Mouse (Mus musculus) G1E (cell line): ENCODE measurements around the gene Rom1. TPM values are rescaled to one million over a fixed set of nuclear protein-coding genes. Genes with fewer than 3 reads are reported as not detected.

Source experiments
- ATAC-seq: 2 replicates; pipeline ENCODE4 v1.8.0; 2016; ENCODE audit warnings: mild to moderate bottlenecking; ENCODE audit not compliant: insufficient number of reproducible peaks, poor library complexity, low FRiP score, severe bottlenecking; ENCODE audit errors: extremely low read depth
- DNase-seq: peaks from one replicate; pipeline ENCODE4 v3.0.0; 2012; ENCODE audit warnings: low spot score
- H3K27me3 ChIP-seq: 2 replicates; pipeline ENCODE4 v1.6.1; 2012; ENCODE audit warnings: mild to moderate bottlenecking, low read length, inconsistent platforms; ENCODE audit not compliant: insufficient read depth
- H3K36me3 ChIP-seq: replicated peaks from 2 replicates; pipeline ENCODE3; 2012; ENCODE audit warnings: mild to moderate bottlenecking, inconsistent platforms
- H3K4me1 ChIP-seq: 2 replicates; pipeline ENCODE4 v1.6.1; 2012; ENCODE audit warnings: low read depth, low read length, inconsistent platforms, mixed read lengths; ENCODE audit not compliant: insufficient read depth
- H3K4me3 ChIP-seq: 2 replicates; pipeline ENCODE4 v1.5.1; 2012; ENCODE audit warnings: low read depth, mild to moderate bottlenecking, inconsistent platforms, low read length, moderate library complexity, mixed read lengths
- H3K9me3 ChIP-seq: replicated peaks from 2 replicates; pipeline ENCODE4 v1.6.1; 2012; ENCODE audit warnings: inconsistent platforms
- CTCF ChIP-seq: IDR thresholded peaks from 2 replicates; pipeline ENCODE4 v1.5.1; 2012; ENCODE audit warnings: low read depth, low read length, inconsistent platforms, mixed read lengths
- GATA1 ChIP-seq: IDR thresholded peaks from 2 replicates; pipeline ENCODE4 v1.6.1; 2012; ENCODE audit warnings: borderline replicate concordance, low read length, inconsistent platforms, mixed read lengths
- GATA2 ChIP-seq: IDR thresholded peaks from 2 replicates; pipeline ENCODE4 v1.6.1; 2012; ENCODE audit warnings: low read depth, low read length, inconsistent platforms, borderline replicate concordance
- POLR2AphosphoS5 ChIP-seq: IDR thresholded peaks from 2 replicates; pipeline ENCODE4 v1.6.1; 2012; ENCODE audit warnings: low read depth, low read length, inconsistent platforms; ENCODE audit not compliant: insufficient replicate concordance
- TAL1 ChIP-seq: conservative IDR thresholded peaks from 2 replicates; pipeline ENCODE4 v1.6.1; 2012; ENCODE audit warnings: low read depth, low read length, inconsistent platforms, mixed read lengths
- polyA plus RNA-seq: library from polyadenylated mRNA; stranded (reverse); fragments of >175 nt; gene quantifications from 2 replicates; pipeline ENCODE4 v1.2.3, GENCODE M21; 2012
- total RNA-seq, 2 experiments: library from RNA; stranded (forward) in 1 of 2; stranded (reverse) in 1 of 2; fragments of 200-1000 nt in 1 of 2; fragments of >200 nt in 1 of 2; fragmentation: Nextera tagmentation in 1 of 2; gene quantifications; 2 replicates each; pipeline ENCODE4 v1.2.3; 2014 to 2017

Gene Rom1
- total and polyA plus RNA-seq, 3 experiments: 5.4 to 14.2 TPM; not detected in 1

DNA sequence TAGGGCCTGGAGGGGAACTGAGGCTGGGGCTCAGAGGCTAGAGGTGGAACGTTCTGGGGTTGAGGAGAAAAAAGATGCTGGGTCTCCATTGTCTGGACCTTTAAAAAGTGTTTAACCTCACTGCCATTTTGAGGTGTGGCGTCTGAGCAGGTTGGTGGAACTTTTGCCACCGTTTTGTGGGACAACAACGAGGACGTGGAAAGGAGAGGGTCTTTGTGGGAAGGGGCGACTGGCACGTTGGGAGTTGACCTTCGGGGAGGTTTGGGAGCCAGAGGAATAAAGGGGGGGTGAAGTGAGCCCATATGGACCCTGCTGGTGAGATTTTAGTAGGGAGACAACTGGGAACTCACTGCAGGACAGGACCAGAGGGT, 38.2 kb upstream of the Rom1 start:
- no peak for TF ChIP-seq TAL1
- TF ChIP-seq GATA1: no peak
- TF ChIP-seq GATA2: no peak
- no peak for TF ChIP-seq CTCF
- TF ChIP-seq POLR2AphosphoS5: no peak
- Histone ChIP-seq H3K4me1 (peaks cover 68% of the 10 kb centered on the region), H3K9me3 (no peaks in the 10 kb centered on the region), H3K27me3 (no peaks in the 10 kb centered on the region), H3K4me3 (peak overlapping the region; percentile 82), H3K36me3 (peaks cover 91% of the 10 kb centered on the region)
- DNase-seq (no peak), ATAC-seq (no peak)

GRCm38 (mm10) chr19:8966590-8967372, 37.6 kb upstream of the Rom1 start, which contains the start of gene Eef1g:
TSS of gene Eef1g (plus strand) at chr19:8967041.
- Histone ChIP-seq H3K4me1 (peaks cover 68% of the 10 kb centered on the region), H3K4me3 (peak within 1 kb of the TSS; percentile 82), H3K27me3 (no peaks in the 10 kb centered on the region), H3K36me3 (peaks cover 91% of the 10 kb centered on the region), H3K9me3 (no peaks in the 10 kb centered on the region)
- peak; percentile 90 for DNase-seq
- peak; percentile 95 for ATAC-seq
- TF ChIP-seq GATA1 (no peak), TAL1 (no peak), CTCF (no peak), GATA2 (no peak), POLR2AphosphoS5 (no peak)

DNA sequence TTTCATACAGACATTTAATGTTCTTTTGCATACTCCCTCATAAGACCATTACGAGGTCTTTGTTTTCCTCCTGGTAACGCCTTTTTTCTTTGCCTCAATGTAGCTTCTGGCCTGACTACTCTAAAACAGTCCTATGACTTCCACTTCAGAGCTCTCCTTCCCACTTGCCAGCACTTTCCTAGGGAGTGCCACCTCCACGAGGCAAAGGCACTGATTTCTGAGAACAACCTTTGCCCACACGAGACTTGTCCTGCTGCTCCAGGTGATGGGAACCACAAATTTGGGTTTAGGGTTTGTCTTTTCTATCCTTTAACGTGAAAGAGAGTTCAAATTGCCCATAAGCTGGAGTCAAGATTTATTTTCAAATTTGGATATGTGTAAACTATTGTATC, 37.0 kb upstream of the Rom1 start:
- no peaks in the 10 kb centered on the region for H3K9me3 ChIP-seq
- H3K4me3 ChIP-seq: peak overlapping the region; percentile 82
- H3K27me3 ChIP-seq: no peaks in the 10 kb centered on the region
- no peak for ATAC-seq
- H3K36me3 ChIP-seq: peaks cover 91% of the 10 kb centered on the region
- DNase-seq: no peak
- peaks cover 64% of the 10 kb centered on the region for H3K4me1 ChIP-seq
- TF ChIP-seq TAL1: no peak
- no peak for TF ChIP-seq GATA2
- TF ChIP-seq CTCF: no peak
- TF ChIP-seq GATA1: no peak
- no peak for TF ChIP-seq POLR2AphosphoS5

DNA sequence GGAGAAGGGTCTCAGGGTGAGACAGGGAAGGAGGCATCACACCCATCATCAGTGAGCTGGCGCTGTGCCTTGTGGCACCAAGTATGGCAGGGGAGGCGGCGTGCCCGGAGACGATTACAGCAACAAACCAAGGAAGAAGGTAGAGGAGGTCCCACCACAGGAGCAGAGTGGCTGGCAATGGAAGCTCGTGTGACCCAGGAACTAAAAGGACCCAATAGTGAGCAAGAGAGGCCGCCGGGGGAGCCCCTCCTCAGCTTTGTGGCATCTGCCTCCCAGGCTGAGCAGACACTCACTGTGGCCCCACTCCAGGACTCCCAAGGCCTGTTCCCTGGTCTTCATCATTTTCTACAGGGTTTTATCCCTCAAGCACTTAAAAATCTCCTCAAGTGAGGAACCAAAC, 36.6 kb upstream of the Rom1 start:
- Histone ChIP-seq H3K4me1 (peaks cover 59% of the 10 kb centered on the region), H3K36me3 (peaks cover 91% of the 10 kb centered on the region), H3K27me3 (no peaks in the 10 kb centered on the region), H3K4me3 (peak overlapping the region; percentile 38; the same call in 1 of the 2 replicates), H3K9me3 (no peaks in the 10 kb centered on the region)
- no peak for TF ChIP-seq TAL1
- TF ChIP-seq GATA1: no peak
- TF ChIP-seq CTCF: no peak
- TF ChIP-seq GATA2: no peak
- TF ChIP-seq POLR2AphosphoS5: no peak
- DNase-seq: no peak
- ATAC-seq: no peak

DNA sequence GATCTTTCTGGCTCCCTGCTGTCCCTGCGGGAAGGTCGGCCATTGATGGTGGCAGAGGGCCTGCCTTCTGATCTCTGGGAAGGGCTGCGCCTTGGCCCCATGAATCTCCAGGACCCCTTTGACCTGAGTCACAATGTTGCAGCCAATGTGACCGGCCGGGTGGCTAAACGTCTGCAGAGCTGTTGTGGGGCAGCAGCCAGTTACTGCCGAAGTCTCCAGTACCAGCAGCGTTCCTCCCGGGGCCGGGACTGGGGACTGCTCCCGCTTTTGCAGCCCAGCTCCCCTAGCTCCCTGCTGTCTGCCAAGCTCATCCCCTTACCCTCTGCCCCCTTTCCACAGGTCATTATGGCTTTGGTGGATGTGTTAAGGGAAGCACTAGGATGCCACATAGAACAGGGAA, 35.9 kb upstream of the Rom1 start:
- DNase-seq (no peak), ATAC-seq (no peak)
- TF ChIP-seq GATA1: no peak
- TF ChIP-seq TAL1: no peak
- TF ChIP-seq POLR2AphosphoS5: no peak
- TF ChIP-seq GATA2: no peak
- no peak for TF ChIP-seq CTCF
- H3K4me3 ChIP-seq: no peak overlapping the region; the same call in 1 of the 2 replicates
- peaks cover 52% of the 10 kb centered on the region for H3K4me1 ChIP-seq
- H3K36me3 ChIP-seq: peaks cover 91% of the 10 kb centered on the region
- H3K9me3 ChIP-seq: no peaks in the 10 kb centered on the region
- H3K27me3 ChIP-seq: no peaks in the 10 kb centered on the region

GRCm38 (mm10) chr19:8962256-8962655, 33.1 kb upstream of the Rom1 start:
- H3K4me1 ChIP-seq: peaks cover 54% of the 10 kb centered on the region

More at GRCm38 (mm10) chr19:8962256-8962655, 33.1 kb upstream of the Rom1 start:
- H3K4me3 ChIP-seq: no peak overlapping the region
- ATAC-seq: no peak
- no peaks in the 10 kb centered on the region for H3K9me3 ChIP-seq
- TF ChIP-seq POLR2AphosphoS5 (no peak), GATA2 (no peak), CTCF (no peak), TAL1 (no peak), GATA1 (no peak)
- DNase-seq: no peak
- peaks cover 90% of the 10 kb centered on the region for H3K36me3 ChIP-seq
- no peaks in the 10 kb centered on the region for H3K27me3 ChIP-seq
